Mouse (Mus musculus): ENCODE measurements around the gene Dock1.

Gene Dock1

DNA sequence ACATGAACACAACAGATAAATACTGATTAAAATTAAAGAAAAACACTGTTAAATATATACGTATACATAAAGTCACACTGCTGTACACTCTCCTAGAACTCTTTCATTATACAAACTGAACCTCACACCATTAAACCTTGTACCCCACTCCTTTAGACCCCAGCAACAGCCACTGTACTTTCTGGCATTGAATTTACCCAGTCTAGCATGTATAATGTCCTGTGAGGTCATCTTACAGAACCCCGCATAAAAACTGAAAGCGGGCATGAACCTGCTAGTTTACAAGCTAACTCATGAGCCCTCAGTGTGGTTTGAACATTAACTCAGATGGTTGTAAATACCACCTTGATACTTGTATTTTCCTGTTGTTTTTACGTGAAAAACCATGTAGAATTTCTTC lies 489.2 kb downstream of the Dock1 start:
- CTCF ChIA-PET, result no interaction called here

DNA sequence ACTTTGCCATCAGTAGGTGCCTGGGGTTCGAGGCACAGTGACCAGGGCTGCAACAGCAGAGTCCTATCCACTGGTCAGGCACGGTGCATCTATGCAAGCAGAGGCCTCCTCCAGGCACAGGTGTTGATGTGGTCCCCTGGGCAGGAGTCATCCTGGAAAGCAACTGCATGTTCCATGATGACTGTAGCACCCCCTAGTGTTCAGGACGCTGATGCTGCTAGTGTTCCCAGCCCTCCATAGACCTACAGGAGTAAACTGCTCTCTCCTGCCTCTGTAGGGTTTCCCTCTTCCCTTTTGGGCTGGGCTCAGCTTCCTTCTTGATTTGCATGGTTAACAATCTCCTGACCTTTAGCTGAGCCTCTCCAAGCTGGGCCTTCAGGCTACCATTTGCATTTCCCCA lies 494.7 kb downstream of the Dock1 start:
- CTCF ChIA-PET, result no interaction called here

DNA sequence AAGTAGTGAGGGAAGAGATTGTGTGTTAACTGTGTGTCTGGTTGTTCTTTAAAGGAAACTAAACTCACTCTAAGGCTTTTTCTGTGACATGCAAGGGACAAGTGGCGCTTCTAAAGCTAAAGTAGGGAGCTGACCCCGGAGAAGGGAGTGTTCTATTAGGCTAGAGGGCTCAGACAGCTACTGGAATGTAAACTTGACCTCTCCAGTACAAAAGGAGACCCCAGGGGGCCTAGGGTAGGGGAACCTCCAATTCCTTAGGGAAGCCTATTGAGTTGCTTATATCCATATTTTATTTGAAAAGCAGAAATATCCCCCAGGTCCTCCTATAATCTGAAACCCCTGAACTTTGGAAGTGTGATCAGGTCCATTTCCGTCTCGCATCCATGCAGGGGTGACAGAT lies 499.5 kb downstream of the Dock1 start:
- CTCF ChIA-PET, result no interaction called here

- CTCF ChIA-PET, result no interaction called here
These were observed 501.8 kb downstream of the Dock1 start for GRCm38 (mm10) chr7:135172219-135172618.

DNA sequence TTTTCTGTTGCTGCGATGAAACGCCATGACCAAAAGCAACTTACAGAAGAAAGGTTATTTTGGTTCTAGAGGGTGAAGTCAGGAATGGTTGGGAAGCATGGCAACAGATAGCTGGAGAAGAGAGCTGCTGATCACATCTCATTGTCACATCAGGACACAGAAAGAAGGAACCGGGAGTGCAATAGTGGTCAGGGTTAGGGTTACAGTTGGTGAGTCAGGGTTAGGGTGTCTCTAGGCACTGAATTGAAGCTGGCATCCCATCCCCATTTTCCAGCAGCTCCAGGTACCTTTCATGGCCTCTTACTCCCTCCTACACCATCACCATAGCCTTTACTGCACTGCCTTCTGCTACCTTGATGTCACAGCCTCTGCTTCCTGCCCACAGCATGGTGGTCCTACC lies 523.7 kb downstream of the Dock1 start:
- CTCF ChIA-PET, result interaction anchor here (0.7 kb wide), 1 partner anchor 153 kb away, joined by 3 read pairs; no protein-coding TSS in a partner anchor

DNA sequence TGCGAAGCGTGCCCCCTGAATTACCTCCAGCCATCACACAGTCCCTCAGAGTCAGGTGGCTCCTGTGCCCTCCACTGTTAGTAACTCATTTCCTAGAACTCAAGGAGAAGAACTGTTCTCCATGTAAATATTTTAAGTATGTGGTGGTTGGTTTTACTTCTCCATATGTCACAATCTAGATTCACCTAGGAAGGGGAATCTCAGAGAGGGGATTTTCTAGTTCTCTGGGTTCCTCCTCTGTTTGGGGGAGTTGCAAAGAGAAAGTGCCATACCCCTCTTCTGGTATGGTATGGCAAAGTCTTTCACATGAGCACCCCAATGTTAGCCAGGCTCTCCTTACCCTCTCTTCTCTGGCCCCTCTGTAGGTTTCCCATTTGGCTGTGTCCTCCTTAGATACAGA lies 525.2 kb downstream of the Dock1 start:
- CTCF ChIA-PET, result no interaction called here

DNA sequence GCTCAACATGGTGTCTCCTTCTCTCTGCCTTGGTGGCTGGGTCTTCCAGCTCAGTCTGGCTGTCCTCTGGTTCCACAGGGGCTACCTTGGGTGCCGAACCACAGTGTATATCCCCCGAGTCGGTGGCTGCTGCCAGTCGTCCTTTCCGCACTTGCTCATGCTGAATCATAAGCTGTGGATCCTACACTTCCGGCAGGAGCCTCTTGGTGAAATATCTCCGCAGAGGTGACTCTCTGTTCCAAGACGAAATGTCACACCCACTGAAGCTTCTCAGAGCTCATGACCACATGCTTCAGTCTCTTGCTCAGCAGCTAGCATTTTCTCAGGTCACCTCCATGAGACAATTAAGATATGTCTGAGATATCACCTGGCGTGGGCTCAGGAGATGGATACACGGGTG lies 526.4 kb downstream of the Dock1 start:
- CTCF ChIA-PET, result no interaction called here

DNA sequence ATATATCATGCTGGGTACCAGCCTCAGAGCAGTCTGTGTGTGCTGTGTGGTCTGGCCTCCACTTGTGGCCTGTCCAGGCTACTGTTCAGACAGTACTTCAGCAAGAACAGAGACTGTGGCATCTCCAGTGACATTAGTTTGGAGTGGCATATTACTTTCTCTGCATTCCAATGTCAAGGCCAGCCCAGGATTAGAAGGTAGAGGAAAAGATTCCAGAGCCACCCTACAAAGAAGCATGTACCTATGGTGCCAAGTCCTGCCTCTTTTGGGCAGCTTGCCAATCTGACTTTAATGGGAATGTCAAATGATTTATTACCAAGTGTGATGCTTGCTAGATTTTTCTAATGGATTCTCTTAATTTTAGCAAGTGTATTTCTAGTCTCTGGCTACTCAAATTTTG lies 533.5 kb downstream of the Dock1 start:
- CTCF ChIA-PET, result no interaction called here

GRCm38 (mm10) chr7:135205111-135205510 lies 534.7 kb downstream of the Dock1 start:
- CTCF ChIA-PET, result no interaction called here

GRCm38 (mm10) chr7:135208947-135209567 lies 538.6 kb downstream of the Dock1 start:
- CTCF ChIA-PET, result no interaction called here

DNA sequence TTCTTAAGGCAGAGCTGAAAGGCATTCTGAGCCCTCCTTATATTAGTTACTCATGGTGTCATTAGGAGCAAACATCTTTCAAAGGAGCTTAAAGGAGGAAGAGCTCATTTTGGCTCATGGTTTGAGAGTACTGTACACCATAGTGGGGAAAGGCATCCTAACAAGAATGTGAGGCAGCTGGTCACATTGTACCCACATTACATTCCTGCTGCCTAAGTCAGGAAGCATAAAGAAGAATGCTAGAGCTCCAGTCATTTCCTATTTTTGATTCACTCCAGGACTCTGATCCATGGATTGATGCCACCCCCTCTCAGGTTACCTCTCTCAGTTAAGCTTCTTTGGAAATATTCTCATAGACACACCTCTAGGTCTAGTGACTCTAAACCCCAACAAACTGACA lies 539.8 kb downstream of the Dock1 start:
- CTCF ChIA-PET, result no interaction called here

GRCm38 (mm10) chr7:135210831-135211230 lies 540.4 kb downstream of the Dock1 start:
- CTCF ChIA-PET, result no interaction called here

DNA sequence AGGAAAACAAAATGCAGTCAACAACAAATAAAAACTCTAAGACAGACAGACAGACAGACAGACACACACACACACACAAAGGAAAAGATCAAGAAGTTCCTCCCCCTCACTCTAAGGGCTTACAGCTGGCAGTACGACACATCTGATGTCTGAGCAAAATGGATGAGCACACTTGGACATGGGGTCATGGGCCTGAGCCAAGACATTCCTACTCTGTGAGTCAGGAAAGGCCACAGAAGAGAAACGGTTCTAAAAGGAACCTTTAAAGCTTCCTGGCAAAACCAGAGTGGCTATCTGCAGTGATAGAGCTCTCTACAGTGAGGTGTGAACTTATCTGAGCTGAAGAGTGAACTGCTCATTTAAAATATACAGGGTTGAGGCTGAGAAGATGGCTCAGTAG lies 542.1 kb downstream of the Dock1 start:
- CTCF ChIA-PET, result no interaction called here

GRCm38 (mm10) chr7:135221475-135221874 lies 551.0 kb downstream of the Dock1 start:
- CTCF ChIA-PET, result no interaction called here

Data from spleen, embryonic (tissue).